Mouse (Mus musculus) midbrain, postnatal 0 days (tissue): Measurements from ENCODE around the gene Esyt1. TPM values are rescaled to one million over a fixed set of nuclear protein-coding genes. Genes with fewer than 3 reads are reported as not detected.

Source experiments
- ATAC-seq: fragments of 200-750 bp; cut with Nextera tagmentation; 2 replicates; pipeline ENCODE4 v1.8.0; 2017; ENCODE audit warnings: moderate number of reproducible peaks, mild to moderate bottlenecking, moderate TSS enrichment, moderate library complexity; ENCODE audit not compliant: low FRiP score
- DNase-seq: peaks from one replicate; pipeline ENCODE4 v3.0.0-alpha.2; 2015; ENCODE audit warnings: low spot score
- H3K27ac ChIP-seq: fragments of 300-500 bp; sonication (generic); 2 replicates; pipeline ENCODE4 v1.5.1; 2014; ENCODE audit warnings: low read depth, mild to moderate bottlenecking, low read length, mixed read lengths
- H3K27me3 ChIP-seq: fragments of 300-500 bp; sonication (generic); 2 replicates; pipeline ENCODE4 v1.6.1; 2014; ENCODE audit warnings: low read length, control low read depth, mixed read lengths; ENCODE audit not compliant: insufficient read depth
- H3K36me3 ChIP-seq: fragments of 300-500 bp; sonication (generic); 2 replicates; pipeline ENCODE4 v1.6.1; 2014; ENCODE audit warnings: low read length, control low read depth, mixed read lengths; ENCODE audit not compliant: insufficient read depth
- H3K4me1 ChIP-seq: fragments of 300-500 bp; sonication (generic); 2 replicates; pipeline ENCODE4 v1.6.1; 2014; ENCODE audit warnings: mild to moderate bottlenecking, control low read depth, antibody characterized with exemption, low read length, mixed read lengths; ENCODE audit not compliant: insufficient read depth
- H3K4me2 ChIP-seq: fragments of 300-500 bp; sonication (generic); 2 replicates; pipeline ENCODE4 v1.6.1; 2014; ENCODE audit warnings: low read depth, mild to moderate bottlenecking, low read length, mixed read lengths; ENCODE audit not compliant: poor library complexity, severe bottlenecking
- H3K4me3 ChIP-seq: fragments of 300-500 bp; sonication (generic); 2 replicates; pipeline ENCODE4 v1.5.1; 2014; ENCODE audit warnings: low read depth, mild to moderate bottlenecking, low read length, moderate library complexity
- H3K9ac ChIP-seq: fragments of 300-500 bp; sonication (generic); replicated peaks from 2 replicates; pipeline ENCODE4 v1.6.1; 2014; ENCODE audit warnings: mild to moderate bottlenecking, low read length, moderate library complexity, mixed read lengths; ENCODE audit not compliant: poor library complexity, severe bottlenecking
- H3K9me3 ChIP-seq: fragments of 300-500 bp; sonication (generic); 2 replicates; pipeline ENCODE4 v1.6.1; 2016; ENCODE audit warnings: low read length, control low read depth
- CTCF ChIP-seq: IDR thresholded peaks from 2 replicates; pipeline ENCODE4 v1.5.1; 2016; ENCODE audit warnings: antibody characterized with exemption, mild to moderate bottlenecking
- WGBS: fragments of 180-500 bp; shearing (Covaris S2); extraction: QIAGEN DNeasy Blood & Tissue Kit; methylation state at CpG from one replicate; pipeline ENCODE4 v1.1.7; 2014; 5-methylcytosine and 5-hydroxymethylcytosine counted together
- polyA plus RNA-seq: library from polyadenylated mRNA; unstranded; fragments of >200 nt; fragmentation: Nextera tagmentation; extraction: Ambion mirVana; gene quantifications from 2 replicates; pipeline ENCODE4 v1.2.1, GENCODE M21; 2015
- total RNA-seq: library from RNA; depleted of rRNA; stranded (reverse); fragments of >200 nt; gene quantifications from 2 replicates; pipeline ENCODE4 v1.2.3, GENCODE M21; 2014

Esyt1 gene
- total and polyA plus RNA-seq, 2 experiments from 2014 or later, result 7.3 to 16.6 TPM

DNA sequence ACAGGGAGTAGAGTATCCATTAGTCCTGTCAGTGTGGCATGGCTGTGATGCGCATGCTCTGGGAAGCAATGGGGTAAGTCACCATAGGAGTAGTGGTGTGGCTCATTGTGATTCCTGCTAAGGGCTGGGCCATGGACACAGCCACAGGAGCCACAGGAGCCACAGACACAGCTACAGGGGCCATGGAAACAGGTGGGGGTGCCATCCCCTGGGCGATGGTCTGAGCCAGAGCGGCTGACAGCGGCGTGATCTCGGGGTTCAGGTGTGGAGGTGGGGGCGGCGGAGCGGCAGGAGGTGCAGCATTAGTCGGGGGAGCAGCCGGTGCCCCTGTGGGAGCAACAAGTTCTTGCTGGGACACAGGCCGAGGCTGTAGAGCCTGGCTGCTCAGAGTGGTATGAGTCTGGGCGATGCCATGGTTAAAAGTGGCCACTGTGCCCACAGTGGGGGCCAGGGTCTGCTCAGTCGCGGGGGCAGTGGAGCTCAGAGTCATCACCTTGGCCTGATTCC is 18.5 kb upstream of the Esyt1 start:
- no peak overlapping the region for H3K9ac ChIP-seq
- no peak overlapping the region for H3K4me2 ChIP-seq
- H3K9me3 ChIP-seq, result no peaks in the 10 kb centered on the region

DNA sequence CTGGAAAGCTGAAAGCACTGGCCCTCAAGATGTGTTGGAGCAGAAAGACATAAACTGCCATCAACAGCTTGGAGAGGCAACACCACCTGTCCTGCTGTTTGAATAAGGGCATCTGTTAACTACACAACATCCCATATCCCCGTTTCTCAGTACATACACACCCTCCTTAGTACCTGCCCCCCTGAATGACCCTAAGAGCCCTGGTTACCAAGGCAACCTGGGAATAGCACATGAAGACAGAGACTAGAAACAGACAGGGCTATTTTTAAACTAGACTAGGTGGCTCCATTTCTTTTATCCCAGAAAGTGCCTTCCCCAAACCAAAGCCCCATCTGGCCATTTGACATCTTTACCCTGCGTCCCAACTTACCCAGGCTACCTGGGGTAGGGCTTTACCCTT is 17.4 kb upstream of the Esyt1 start:
- no peak overlapping the region for H3K9ac ChIP-seq
- DNase-seq, result no peak

More for the DNA sequence above, 18.5 kb upstream of the Esyt1 start:
- no peak overlapping the region for H3K4me3 ChIP-seq
- DNase-seq, result no peak
- no peak overlapping the region for H3K27ac ChIP-seq
- no peak for ATAC-seq
- TF ChIP-seq CTCF, result no peak
- H3K27me3 ChIP-seq, result no peaks in the 10 kb centered on the region
- H3K36me3 ChIP-seq, result peaks cover 27% of the 10 kb centered on the region
- WGBS, result 97% methylated on average over 15 of the region's 15 CpGs
- H3K4me1 ChIP-seq, result peaks cover 8% of the 10 kb centered on the region; the same call in 1 of the 2 replicates

DNA sequence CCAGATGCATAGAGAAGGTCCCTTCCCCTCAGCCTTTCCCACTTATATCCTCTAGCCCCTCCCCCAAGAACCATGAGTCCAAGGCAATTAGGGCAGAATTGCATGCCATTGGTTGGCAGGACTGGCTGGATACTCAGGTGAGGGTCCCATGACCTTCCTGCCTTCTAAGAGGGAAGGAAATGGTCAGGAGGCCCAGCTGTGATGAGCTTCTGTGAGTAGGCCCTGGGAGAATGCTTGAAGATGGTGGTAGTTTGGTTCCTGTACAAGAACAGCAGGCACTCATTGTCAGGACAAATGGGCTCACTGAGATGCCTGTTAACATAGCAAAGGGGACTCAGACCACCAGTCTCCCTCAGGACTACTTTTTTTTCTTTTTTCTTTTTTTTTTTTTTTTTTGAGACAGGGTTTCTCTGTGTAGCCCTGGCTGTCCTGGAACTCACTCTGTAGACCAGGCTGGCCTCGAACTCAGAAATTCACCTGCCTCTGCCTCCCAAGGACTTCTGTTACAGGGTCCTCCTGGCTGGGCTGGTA is 12.7 kb upstream of the Esyt1 start:
- Histone ChIP-seq H3K9ac (no peak overlapping the region), H3K4me2 (no peak overlapping the region), H3K36me3 (peaks cover 6% of the 10 kb centered on the region; the same call in 1 of the 2 replicates), H3K4me3 (no peak overlapping the region), H3K27me3 (no peaks in the 10 kb centered on the region), H3K27ac (no peak overlapping the region), H3K4me1 (no peaks in the 10 kb centered on the region), H3K9me3 (no peaks in the 10 kb centered on the region)
- DNase-seq, result no peak
- no peak for TF ChIP-seq CTCF
- WGBS, result 90% methylated on average over 1 of the region's 1 CpGs
- ATAC-seq, result no peak

More for the DNA sequence above, 17.4 kb upstream of the Esyt1 start:
- Histone ChIP-seq H3K27me3 (no peaks in the 10 kb centered on the region), H3K4me2 (no peak overlapping the region), H3K36me3 (peaks cover 27% of the 10 kb centered on the region), H3K27ac (no peak overlapping the region), H3K9me3 (no peaks in the 10 kb centered on the region), H3K4me1 (peaks cover 8% of the 10 kb centered on the region; the same call in 1 of the 2 replicates), H3K4me3 (no peak overlapping the region)
- WGBS, result 56% methylated on average over 2 of the region's 2 CpGs
- no peak for ATAC-seq
- no peak for TF ChIP-seq CTCF

DNA sequence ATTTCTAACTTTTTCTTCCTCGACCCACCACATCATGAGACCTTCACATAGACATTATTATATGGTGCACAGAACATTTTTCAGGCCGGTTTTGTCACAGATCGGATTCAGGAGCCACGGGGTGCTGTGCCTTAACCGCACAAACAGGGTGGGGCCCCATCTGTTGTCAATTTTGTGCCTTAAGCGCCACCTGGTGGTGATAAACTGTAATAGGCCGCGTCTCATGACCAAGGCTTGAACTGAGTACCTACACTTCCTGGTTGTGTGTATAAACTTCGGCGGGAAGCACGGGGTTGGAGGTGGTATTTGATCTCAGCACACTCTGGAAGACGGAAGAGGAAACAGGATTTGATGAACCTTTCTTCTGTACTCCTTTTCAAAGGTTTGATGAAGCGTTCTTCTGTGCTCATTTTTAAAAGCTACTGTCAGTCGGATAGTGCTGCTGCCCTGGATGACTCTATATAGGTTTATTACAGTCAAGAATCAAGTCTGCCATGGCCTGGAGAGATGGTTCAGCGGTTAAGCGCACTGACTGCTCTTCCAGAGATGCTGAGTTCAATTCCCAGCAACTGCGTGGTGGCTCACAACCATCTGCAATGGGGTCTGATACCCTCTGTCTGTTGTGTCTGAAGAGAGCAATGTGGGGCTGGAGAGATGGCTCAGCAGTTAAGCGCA is 10.7 kb upstream of the Esyt1 start:
- H3K9ac ChIP-seq, result no peak overlapping the region
- TF ChIP-seq CTCF, result peak; percentile 93
- WGBS, result 15% methylated on average over 18 of the region's 18 CpGs
- DNase-seq (peak; percentile 90), ATAC-seq (peak; percentile 63; the same call in 1 of the 2 replicates)
- 0 out of 2 replicates have a peak overlapping the region, but pooled peaks have one; percentile 5 for H3K4me3 ChIP-seq
- peak overlapping the region; percentile 31 for H3K4me2 ChIP-seq
- H3K27me3 ChIP-seq, result no peaks in the 10 kb centered on the region
- no peaks in the 10 kb centered on the region for H3K36me3 ChIP-seq
- no peaks in the 10 kb centered on the region for H3K4me1 ChIP-seq
- H3K9me3 ChIP-seq, result no peaks in the 10 kb centered on the region
- H3K27ac ChIP-seq, result no peak overlapping the region

DNA sequence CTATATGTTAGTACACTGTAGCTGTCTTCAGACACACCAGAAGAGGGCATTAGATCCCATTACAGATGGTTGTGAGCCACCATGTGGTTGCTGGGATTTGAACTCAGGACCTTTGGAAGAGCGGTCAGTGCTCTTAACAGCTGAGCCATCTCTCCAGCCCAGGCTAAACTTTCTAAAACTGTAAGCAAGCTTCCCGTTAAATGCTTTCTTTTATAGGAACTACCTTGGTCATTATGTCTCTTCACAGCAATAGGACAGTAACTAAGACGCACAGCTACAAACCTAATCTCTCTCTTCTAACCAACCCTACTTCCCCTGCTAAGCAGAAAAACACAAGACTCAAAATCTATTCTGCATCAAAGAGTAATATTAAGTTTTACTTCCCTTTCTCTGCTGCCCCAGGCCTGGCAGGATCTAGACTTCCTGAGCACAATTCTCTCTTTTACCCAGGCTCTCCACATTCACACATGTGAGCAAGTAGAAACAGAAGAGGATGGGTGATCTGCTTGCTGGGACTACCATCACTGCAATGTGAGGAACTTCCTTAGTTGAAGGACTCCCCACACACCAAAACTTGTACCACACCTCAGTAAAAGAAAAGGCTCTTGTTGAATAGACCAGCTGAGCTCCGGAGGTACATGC is 10.1 kb upstream of the Esyt1 start:
- no peak for TF ChIP-seq CTCF
- DNase-seq (no peak), ATAC-seq (no peak; the same call in 1 of the 2 replicates)
- Histone ChIP-seq H3K9me3 (no peaks in the 10 kb centered on the region), H3K9ac (no peak overlapping the region), H3K36me3 (no peaks in the 10 kb centered on the region), H3K27ac (no peak overlapping the region), H3K4me2 (peak overlapping the region; percentile 31), H3K4me3 (0 out of 2 replicates have a peak overlapping the region, but pooled peaks have one; percentile 5), H3K27me3 (no peaks in the 10 kb centered on the region), H3K4me1 (no peaks in the 10 kb centered on the region)
- 70% methylated on average over 4 of the region's 4 CpGs for WGBS

DNA sequence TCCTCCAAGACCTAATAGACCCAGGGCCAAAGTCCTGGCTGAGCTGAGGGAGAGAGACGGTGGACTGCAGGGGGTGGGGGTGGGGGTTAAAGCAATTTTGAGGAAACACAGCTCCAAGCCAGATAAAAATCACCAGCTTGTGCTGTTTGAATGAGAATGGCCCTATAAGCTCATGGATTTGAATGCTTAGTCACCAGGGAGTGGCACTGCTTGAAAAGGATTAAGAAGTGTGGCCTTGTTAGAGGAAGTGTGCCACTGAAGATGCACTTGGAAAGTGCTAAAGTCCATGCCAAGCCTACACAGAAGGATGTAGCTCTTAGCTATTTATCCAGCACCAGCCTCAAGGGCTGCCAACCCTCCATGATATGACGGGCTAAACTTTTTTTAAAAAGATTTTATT is 9.5 kb upstream of the Esyt1 start:
- DNase-seq (no peak), ATAC-seq (no peak)
- Histone ChIP-seq H3K36me3 (no peaks in the 10 kb centered on the region), H3K27ac (no peak overlapping the region), H3K4me2 (no peak overlapping the region), H3K4me3 (no peak overlapping the region), H3K27me3 (no peaks in the 10 kb centered on the region), H3K9me3 (no peaks in the 10 kb centered on the region), H3K4me1 (no peaks in the 10 kb centered on the region), H3K9ac (no peak overlapping the region)
- 73% methylated on average over 2 of the region's 2 CpGs for WGBS
- no peak for TF ChIP-seq CTCF
